Mouse (Mus musculus): ENCODE measurements around the gene Dvl2.

The Dvl2 gene

DNA sequence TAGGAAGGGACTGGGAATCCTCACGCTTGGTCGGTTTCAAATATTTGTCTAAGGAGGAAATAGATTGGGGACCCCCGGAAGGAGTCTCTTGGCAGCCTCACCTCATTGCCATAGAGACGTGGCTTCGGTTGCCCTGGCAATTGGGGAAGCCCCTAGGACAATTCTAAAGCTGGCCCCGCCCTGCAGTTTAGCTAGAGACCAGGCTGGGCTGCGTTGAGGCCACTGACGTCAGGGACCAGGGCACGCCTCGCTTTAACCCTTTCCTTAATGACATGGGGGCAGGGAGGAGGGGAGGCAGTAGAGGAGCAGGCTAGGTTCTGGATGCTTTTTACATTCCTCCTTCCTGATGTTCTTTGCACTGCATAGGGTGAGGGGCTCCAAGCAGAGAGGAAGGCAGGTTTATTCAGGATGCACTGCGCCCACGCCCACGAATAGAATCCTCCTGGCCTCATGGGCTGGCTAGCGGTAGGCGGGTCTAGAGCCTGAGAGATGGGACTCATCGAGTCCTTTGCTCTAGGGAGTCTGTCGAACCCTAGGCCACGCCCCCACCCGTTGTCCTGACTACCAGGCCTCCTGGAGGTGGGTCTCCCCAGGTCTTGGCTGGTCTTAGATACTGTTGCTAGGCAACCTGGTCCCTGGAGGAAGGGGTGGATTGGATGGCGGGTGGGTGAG, 28.9 kb downstream of the Dvl2 start:
- peak; percentile 99 for DNase-seq (ENCODE audit: low spot score)

DNA sequence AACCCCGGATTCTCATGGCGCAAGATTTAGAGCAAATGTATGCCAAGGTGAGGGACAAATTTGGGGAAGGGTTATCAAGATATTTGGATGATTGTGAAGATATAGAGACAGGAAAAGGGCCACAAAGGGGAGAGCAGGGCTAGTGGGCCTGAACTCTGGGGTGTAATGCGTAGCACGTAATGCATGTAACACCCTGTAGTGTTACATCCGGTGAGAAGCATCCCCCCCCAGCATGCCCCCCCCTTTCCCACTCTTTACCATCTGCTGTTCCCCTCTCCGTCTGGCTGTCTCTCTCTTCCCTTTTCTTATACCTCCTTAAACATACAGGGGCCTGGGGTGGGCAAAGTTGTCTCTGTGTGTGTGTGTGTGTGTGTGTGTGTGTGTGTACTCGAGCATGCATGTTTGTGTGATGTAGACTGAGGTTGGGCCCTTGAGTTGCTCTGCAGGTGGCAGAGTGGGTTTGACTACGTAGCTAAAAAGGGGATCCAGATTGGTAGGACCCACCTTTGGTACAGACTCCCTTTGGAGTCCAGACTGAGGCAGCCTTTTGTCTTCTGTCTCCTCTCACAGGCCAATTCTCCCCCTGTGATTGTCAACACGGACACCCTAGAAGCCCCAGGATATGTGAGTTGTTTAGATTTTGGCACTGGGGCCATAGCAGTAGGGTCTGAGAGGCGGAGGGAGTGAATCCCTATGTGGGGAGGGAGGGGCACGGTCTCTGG, 29.6 kb downstream of the Dvl2 start:
- no peak for DNase-seq (ENCODE audit: low spot score)

DNA sequence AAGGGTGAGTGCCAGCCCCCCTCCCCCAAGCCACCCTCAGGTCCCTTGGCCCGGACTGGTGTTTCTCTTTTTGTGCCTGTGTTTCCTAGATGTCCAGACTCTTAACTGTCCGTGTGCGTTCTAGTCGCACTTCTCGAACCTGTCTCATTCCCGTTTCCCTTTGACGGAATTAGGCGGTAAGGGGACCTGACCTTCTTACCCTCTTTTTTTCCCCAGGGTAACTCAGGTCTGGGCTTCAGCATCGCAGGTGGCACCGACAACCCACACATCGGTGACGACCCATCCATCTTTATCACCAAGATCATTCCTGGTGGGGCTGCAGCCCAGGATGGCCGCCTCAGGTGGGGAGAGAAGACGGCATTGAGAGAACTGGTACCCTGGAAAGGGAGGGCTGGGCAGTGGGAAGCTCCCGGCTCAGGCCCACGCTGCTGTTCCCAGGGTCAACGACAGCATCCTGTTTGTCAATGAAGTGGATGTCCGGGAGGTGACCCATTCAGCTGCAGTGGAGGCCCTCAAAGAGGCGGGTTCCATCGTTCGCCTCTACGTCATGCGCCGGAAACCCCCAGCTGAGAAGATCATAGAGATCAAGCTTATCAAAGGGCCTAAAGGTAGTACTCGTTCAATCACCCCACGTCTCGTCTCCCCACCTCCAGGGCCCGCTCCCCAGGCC, 30.4 kb downstream of the Dvl2 start:
- DNase-seq (ENCODE audit: low spot score): no peak

DNA sequence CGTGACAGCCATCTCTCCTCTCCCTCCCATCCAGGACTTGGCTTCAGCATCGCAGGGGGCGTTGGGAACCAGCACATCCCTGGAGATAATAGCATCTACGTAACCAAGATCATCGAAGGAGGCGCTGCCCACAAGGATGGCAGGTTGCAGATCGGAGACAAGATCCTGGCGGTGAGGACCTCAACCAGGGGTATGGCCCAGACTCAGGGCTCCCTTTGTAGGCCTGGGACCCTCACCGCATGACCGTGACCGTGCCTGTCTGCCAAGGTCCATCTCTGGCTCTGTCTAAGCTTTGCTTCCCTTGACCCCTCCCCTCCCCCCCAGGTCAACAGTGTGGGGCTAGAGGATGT, 30.9 kb downstream of the Dvl2 start:
- DNase-seq (ENCODE audit: low spot score): no peak

DNA sequence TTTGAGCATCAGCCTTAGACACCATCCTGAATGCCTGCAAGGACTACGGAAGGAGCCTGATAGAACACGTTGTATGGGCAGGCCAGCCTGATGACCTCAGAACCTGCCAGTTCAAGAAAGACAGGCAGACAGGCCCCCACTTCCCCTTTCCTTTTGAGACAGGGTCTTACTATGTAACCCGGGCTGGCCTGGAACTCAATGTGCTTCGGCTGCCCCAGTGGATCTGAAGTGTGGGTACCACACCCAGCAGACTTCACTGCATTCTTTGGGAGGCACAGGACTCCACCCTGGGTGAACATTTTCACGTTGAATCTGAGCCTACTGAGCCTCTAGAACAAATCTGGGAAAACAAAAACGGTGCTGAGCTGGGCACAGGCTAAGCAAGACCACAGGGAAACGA, 37.8 kb downstream of the Dvl2 start:
- no peak for DNase-seq (ENCODE audit: low spot score)

DNA sequence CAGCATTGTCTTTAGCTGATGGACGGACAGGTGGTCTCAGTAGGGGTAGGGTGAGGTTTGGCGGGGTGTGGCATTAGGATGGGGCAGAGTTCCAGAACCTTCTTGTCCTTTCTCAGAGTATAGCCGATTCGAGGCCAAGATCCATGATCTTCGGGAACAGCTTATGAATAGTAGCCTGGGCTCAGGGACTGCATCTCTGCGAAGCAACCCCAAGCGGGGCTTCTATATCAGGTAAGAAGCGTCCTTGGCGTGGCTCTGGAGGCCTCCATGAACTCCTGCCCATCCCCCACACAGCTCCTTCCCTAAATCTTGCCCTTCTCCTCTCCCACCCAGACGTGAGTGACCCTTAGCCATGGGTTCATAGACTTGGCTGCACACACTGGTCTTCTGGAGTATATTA, 39.2 kb downstream of the Dvl2 start:
- DNase-seq (ENCODE audit: low spot score): no peak

DNA sequence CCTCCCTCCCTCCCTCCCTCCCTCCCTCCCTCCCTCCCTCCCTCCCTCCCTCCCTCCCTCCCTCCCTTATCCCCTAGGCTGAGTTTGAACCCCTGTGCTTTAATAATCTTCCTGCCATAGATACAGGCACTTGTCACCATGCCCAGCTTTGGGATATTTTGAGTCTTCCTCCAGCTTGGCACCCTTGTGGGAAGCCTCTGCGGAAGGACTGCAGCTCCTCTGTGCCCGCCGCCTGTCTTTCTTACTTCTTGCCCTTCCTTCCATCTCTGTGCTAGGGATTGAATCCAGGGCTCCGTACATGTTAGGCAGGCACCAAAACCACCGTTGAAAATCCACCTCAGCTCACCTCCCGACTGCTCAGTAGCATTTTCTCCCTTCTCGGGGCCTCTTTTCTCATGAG, 39.8 kb downstream of the Dvl2 start:
- no peak for DNase-seq (ENCODE audit: low spot score)

DNA sequence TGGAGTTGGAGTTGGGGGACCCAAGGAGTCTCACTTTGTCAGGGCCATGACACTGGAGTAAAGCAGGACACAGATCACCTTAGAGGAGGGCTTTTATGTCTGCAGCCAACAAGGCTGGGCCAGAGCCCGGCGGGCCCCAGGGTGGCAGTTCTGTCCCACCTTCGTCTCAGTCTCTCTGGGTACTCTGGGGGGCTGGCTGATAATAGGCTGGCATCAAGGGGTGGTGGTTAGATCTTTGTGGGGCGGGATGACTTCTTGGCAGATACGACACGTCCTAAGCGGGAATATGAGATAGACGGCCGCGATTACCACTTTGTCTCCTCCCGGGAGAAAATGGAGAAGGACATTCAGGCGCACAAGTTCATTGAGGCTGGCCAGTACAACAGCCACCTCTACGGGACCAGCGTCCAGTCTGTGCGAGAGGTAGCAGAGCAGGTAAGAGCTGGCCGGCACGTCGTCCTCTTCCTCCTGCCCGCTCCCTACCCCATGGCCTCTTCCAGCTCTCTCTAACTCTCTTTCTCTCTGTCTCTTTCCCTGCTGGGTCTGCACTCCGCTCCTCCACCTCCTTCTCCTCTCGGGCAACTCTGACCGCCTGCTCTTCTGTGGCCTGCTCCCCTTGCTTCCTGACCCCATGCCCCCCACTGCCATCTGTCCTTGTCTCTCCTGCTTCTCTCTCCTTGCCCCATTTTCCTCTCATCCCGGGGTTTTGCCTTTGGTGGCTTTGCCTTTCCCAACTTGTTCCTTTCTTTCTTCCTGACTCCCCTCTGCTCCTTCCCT, 42.1 kb downstream of the Dvl2 start:
- DNase-seq (ENCODE audit: low spot score): no peak

DNA sequence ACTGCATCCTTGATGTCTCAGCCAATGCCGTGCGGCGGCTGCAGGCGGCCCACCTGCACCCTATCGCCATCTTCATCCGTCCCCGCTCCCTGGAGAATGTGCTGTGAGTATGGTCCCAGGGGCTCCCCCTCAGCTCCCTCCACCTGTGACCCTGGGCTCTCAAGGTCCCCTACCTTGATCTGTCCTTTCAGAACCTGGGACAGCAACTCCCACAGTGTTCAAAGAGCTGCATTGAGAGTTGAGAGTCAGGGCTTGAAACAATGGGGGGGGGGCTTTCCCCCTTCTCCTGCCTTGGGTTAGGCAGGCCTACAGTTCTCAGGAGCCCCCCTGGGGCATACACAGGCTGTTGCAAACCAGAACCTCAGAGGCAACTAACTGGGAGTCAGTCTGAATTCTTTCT, 43.3 kb downstream of the Dvl2 start:
- DNase-seq (ENCODE audit: low spot score): no peak

DNA sequence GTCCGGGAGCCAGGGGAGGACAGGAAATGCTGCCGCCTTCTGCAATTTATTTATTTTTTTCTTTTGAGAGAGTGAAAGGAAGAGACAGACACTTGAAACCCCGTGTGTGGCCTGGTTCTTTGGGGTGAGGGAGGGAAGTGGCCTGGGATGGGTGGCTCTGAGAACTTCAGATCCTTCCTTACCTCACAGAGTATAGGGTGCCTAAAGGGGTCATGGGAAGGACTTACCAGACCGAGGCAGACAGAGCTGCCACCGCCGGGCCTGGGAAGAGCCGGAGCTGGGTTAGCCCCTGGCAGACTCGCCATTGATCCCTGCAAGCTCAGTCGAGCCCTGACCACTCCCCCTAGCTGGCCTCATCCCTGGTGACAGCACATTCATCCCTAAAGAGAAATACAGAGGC, 45.0 kb downstream of the Dvl2 start:
- no peak for DNase-seq (ENCODE audit: low spot score)

DNA sequence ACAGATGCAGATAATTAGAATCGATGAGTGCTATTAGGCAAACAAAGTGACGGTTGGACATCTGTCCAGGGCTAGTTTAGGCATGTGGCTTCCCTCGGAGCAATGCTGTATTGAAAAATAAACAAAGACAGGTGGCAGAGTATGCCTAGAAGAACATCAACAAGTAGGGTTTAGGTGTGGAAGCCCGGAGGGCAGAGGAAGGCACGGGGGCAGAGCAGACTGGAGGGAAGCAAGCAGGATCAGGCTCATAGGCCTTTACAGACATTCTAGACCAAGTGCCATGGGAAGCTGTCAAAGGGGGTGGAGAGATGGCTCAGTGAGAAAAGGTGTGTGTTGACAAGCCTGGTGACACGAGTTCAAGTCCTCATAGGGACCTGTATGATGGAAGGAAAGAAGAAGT, 49.0 kb downstream of the Dvl2 start:
- peak; percentile 31 for DNase-seq (ENCODE audit: low spot score)

DNA sequence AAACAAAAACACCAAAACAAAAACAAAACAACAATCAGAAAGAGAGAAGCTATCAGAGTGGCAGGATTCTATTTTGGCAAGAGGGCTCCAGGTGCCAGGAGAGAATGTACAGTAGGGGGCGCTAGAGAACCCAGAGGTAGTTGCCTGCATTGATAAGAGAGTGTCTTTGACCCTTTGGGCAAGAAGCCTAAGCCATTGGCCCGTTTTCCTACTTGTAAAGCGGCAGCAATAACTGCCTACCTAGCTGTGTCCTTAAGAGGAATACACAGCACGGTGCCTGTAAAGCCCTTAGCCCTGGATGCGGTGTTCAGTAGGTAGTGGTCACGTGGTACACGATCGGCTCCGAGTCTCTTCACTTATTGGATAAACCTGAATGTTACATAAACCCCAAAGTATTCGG, 49.4 kb downstream of the Dvl2 start:
- DNase-seq (ENCODE audit: low spot score): no peak

DNA sequence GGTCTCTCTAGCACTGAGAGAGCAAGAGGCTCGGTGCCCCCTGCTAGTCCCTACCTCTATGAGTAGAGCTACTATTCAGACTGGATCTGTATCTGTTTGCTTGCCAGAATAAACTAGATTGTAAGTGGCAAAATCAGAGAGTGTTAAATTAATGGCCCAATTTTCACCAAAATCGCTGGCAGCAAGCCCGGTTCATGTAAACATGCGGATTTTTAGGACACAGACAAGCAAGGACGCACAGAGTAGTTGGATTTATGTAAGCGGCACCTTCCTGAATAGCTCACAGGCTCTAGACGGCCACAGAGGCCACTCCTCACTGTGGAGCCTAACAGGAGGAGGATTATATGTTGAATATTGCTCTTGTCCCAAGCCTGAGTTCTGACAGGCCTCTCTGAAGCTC, 52.8 kb downstream of the Dvl2 start:
- DNase-seq (ENCODE audit: low spot score): no peak

DNA sequence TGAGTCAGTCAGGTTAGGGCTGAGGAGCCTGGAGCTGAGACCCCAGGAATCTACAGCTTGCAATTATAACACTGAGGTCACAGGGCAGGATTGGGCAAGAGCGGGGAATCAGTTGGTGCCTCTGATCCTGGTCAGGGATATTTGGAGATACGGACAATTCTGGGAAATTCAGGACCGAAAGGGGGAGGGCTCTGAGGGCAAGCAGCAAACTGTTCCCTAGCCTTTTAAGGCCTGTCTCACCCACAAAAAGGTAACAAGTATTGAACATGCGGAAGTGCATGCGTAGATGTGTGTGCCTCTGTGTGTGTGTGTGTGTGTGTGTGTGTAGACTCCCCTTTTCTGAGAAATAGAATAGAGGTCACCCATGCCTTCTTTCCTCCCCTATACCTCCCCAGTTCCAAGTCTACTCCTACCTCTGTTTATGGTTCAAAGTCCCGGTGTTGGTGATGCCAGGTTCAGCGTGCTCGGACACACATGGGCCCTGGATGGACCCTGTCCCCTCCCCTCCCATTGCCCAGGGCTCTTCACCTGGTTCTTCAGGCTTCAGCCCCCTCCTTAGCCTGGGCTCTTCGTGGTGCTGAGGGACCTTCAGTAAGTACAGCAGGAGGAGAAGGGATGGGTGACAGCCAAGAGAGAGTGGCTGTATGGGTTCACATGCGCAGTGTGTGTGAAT, 53.6 kb downstream of the Dvl2 start, which contains the start of gene Asgr1:
TSS of gene Asgr1 (plus strand) at position 188 of the 673 bp plus-strand sequence.
- no peak for DNase-seq (ENCODE audit: low spot score)

DNA sequence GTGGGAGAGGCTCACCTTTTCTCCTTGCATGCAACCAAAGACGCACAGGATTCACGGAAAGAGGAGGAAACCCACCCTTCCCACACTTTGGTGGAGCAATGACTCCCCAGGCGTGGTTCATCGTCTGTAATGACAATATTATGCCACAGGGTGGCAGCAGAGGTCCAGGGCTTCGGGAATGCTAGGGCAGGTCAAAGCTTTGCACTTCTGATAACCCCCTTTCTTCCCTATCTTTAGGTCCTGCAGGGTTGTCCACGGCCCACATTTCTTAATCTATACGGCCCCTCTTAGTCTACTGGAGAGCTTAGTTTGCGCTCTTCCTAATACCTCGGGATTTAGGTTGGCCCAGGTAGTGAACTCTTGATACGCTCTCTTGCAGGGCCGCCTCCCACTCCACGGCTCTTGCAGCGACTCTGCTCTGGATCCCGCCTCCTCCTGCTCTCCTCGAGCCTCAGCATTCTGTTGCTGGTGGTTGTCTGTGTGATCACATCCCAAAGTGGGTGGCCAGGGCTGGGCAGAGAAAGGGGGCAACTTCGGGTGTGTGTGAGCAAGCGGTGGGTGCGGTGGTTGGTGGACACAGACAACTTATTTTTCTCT, 55.3 kb downstream of the Dvl2 start:
- peak; percentile 70 for DNase-seq (ENCODE audit: low spot score)

DNA sequence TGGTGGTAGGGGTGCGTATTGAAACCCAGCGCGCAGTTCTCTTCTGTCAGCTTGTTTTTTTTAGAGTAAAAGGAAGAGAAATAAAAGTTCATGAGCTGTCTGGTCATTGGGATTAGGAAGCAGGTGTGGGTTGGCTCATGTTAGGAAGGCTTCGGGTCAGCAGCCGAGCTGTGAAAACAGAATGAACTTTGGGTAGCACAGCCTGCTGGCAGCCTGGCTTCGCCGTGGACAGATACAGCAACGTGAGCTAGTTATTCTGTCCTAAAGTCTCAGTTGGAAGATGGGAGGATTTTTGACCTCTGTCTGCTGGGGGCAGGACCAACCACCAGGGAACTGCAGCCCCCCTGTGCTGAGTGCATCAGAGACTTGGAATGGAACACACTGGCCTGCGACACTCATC, 57.4 kb downstream of the Dvl2 start:
- no peak for DNase-seq (ENCODE audit: low spot score)

DNA sequence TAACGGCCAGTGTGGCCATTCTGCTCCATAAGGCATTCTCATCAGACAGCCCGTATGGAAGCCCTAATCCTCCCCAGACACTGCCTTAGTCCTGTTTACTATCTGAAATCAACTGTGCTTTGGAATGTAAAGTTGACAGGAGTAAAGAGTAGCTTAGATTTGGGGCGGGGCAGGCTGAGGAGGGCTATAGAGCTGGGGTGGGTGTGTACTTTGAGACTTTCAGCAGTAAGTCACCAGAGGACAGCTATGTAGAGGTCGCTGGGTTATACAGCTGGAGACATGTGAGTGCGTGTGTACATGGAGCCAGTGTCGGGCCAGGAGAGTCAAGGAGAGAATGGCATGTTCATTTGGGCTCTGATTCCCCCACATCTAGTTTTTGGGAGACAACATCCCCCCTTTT, 59.5 kb downstream of the Dvl2 start:
- no peak for DNase-seq (ENCODE audit: low spot score)
